Mouse (Mus musculus) ES-Bruce4 (cell line): ENCODE measurements around the gene Taf8. TPM values are rescaled to one million over a fixed set of nuclear protein-coding genes. Genes with fewer than 3 reads are reported as not detected.
"Not testable (repeated sequence)": the region's sequence is repeated elsewhere in the genome, so short reads cannot be mapped to it uniquely, and the experiment has no call there.

ENCODE experiments used
- H3K27ac ChIP-seq: 2 replicates; pipeline ENCODE4 v1.5.1; 2012; ENCODE audit warnings: low read length, inconsistent platforms; ENCODE audit not compliant: insufficient read depth
- H3K27me3 ChIP-seq: 2 replicates; pipeline ENCODE4 v1.6.1; 2012; ENCODE audit warnings: mild to moderate bottlenecking, low read length, inconsistent platforms; ENCODE audit not compliant: control insufficient read depth, poor library complexity, insufficient read depth, severe bottlenecking
- H3K36me3 ChIP-seq: 2 replicates; pipeline ENCODE4 v1.6.1; 2012; ENCODE audit warnings: inconsistent platforms, mild to moderate bottlenecking, low read length, moderate library complexity; ENCODE audit not compliant: control insufficient read depth, poor library complexity, insufficient read depth, severe bottlenecking
- H3K4me1 ChIP-seq: one replicate; pipeline ENCODE4 v1.8.1; 2011; ENCODE audit warnings: low read length; ENCODE audit not compliant: control insufficient read depth, insufficient read depth
- H3K4me3 ChIP-seq: 2 replicates; pipeline ENCODE4 v1.5.1; 2011; ENCODE audit warnings: low read depth, mild to moderate bottlenecking, low read length
- H3K9ac ChIP-seq: 2 replicates; pipeline ENCODE4 v1.6.1; 2012; ENCODE audit warnings: low read depth, mild to moderate bottlenecking, inconsistent platforms; ENCODE audit not compliant: poor library complexity, severe bottlenecking
- H3K9me3 ChIP-seq: replicated peaks from 2 replicates; pipeline ENCODE4 v1.6.1; 2012; ENCODE audit warnings: mild to moderate bottlenecking, low read length, inconsistent platforms; ENCODE audit not compliant: control insufficient read depth, poor library complexity, insufficient read depth, severe bottlenecking
- CTCF ChIP-seq: IDR thresholded peaks from one replicate; pipeline ENCODE4 v1.8.1; 2011; ENCODE audit warnings: low read depth, low read length
- EP300 ChIP-seq: IDR thresholded peaks from 2 replicates; pipeline ENCODE4 v1.6.1; 2011; ENCODE audit warnings: low read depth, low read length; ENCODE audit not compliant: insufficient read depth
- POLR2A ChIP-seq: IDR thresholded peaks from one replicate; pipeline ENCODE4 v1.8.1; 2011; ENCODE audit warnings: low read length; ENCODE audit not compliant: insufficient read depth
- polyA plus RNA-seq: library from polyadenylated mRNA; stranded (reverse); fragments of >200 nt; gene quantifications from 2 replicates; pipeline ENCODE4 v1.2.4, GENCODE M21; 2011; ENCODE audit warnings: low read depth; ENCODE audit not compliant: missing spikeins, insufficient read depth, insufficient read length

Gene Taf8
- polyA plus RNA-seq, 1 experiment: 46.6 TPM

DNA sequence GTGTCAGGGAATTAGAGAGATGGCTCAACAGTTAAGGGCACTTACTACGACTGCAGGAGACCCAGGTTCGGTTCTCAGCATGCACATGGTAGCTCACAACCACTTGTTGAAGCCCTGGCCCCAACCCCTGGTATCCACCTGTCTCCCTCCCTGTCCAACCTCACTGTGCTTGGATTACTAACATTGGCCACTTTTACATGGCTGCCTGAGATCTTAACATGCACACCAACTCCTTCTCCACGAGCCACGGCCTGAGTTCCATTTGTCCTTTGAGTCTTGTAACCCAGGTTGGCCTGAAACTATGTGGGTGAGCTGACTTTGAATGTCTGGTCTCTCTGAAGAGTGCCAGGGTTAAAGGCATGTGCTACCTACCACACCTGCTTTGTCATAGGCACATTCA is 4.6 kb upstream of the Taf8 start:
- Histone ChIP-seq H3K4me1 (peaks cover 10% of the 10 kb centered on the region), H3K27me3 (no peaks in the 10 kb centered on the region), H3K4me3 (no peak overlapping the region), H3K9ac (no peak overlapping the region), H3K9me3 (no peaks in the 10 kb centered on the region), H3K36me3 (no peaks in the 10 kb centered on the region), H3K27ac (no peak overlapping the region)
- no peak for TF ChIP-seq EP300

DNA sequence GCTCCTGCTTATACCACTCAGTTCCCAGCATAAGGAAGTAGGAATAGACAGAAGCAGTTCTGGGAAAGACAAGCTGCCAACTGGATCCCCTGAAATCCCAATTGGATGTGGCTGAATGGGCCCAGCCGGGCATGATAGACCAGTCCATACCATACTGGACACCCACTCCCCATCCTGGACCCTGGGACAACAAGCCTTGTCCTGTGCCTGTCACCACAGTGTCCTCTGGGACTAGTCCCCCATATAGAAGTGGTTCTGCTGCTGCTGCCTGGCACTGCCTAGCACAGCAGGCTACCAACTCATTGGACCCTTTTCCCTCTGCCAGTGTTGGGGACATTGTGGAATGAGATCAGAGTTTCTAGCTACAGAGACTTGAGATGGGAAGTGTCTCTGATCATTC is 4.0 kb upstream of the Taf8 start:
- Histone ChIP-seq H3K9me3 (no peaks in the 10 kb centered on the region), H3K27ac (no peak overlapping the region), H3K4me3 (no peak overlapping the region), H3K9ac (no peak overlapping the region), H3K27me3 (no peaks in the 10 kb centered on the region), H3K36me3 (peaks cover 2% of the 10 kb centered on the region), H3K4me1 (peaks cover 10% of the 10 kb centered on the region)
- TF ChIP-seq POLR2A: no peak
- TF ChIP-seq EP300: no peak
- no peak for TF ChIP-seq CTCF

DNA sequence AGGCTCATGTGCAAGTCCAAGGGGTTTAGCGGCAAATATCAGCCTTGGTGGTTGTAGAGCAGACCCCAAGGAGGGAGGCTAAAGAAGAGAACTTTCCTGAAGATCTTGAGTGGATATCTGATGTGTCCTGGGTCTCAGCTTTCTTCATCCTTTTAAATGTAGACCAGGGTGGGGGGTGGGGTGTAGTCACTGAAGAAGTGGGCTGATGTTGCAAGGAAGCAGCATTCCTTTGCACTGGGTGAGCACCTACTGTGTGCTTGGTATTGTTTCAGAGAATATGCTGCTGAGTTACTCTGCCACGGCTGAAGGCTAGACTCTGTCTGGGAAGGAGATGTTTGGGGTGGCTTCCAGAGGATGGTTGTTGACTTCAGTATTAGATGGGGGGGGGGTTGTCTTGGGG is 3.5 kb upstream of the Taf8 start:
- H3K4me1 ChIP-seq: peaks cover 10% of the 10 kb centered on the region
- H3K4me3 ChIP-seq: peak overlapping the region; percentile 58
- H3K27me3 ChIP-seq: no peaks in the 10 kb centered on the region
- peak overlapping the region; percentile 93 for H3K27ac ChIP-seq
- peak overlapping the region; percentile 51; the same call in 1 of the 2 replicates for H3K9ac ChIP-seq
- peaks cover 7% of the 10 kb centered on the region for H3K36me3 ChIP-seq
- TF ChIP-seq POLR2A: no peak
- no peak for TF ChIP-seq CTCF
- no peak for TF ChIP-seq EP300
- no peaks in the 10 kb centered on the region for H3K9me3 ChIP-seq

DNA sequence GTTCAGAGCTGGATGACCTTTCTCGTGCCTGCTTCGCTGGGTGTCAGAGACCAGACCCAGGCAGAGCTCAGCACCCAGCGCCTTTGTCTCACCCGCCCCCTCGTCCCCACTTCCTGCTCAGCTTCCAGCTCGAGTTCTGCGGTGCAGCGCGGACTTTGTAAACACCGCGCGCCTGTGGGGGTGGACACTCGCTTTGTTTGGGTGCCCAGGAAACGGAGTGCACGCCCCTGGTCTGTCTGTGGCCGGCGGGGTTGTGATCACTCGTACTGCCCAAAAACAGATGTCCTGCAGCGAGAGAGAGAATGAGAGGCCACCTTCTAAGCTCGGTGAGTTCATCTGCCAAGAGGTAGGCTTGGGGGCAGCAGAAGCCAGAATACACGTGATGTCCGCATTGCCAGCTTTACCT is 2.9 kb upstream of the Taf8 start, which contains the start of gene Ccnd3:
TSS of gene Ccnd3 (plus strand) at position 111 of the 406 bp plus-strand sequence.
- Histone ChIP-seq H3K4me3 (peak within 1 kb of the TSS; percentile 58), H3K36me3 (peaks cover 12% of the 10 kb centered on the region), H3K4me1 (peaks cover 10% of the 10 kb centered on the region), H3K9ac (peak within 1 kb of the TSS; percentile 51), H3K27me3 (no peaks in the 10 kb centered on the region), H3K9me3 (no peaks in the 10 kb centered on the region), H3K27ac (peak within 1 kb of the TSS; percentile 93)
- TF ChIP-seq EP300 (0 out of 2 replicates have a peak, but pooled peaks have one; percentile 5), POLR2A (no peak), CTCF (no peak)

DNA sequence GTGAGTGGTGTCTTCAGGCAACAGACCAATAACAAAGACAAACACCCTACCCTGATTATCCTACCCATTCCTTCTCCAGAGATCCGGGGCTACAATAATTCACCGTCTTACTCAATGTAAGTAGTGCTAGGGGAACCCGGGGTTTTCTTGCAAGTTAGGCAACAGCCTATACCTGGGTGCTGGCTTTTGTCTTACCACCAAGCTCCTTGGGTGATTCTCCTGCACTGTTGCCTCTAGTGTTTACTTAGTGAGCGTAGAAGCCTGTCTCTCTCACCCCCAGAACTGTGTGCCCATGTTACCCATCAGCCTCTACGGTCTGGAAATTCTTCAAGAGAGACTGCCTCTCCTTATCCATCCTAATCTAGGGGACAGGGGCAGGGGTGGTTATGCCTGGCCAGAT is 2.1 kb upstream of the Taf8 start:
- Histone ChIP-seq H3K27me3 (no peaks in the 10 kb centered on the region), H3K9me3 (no peaks in the 10 kb centered on the region), H3K9ac (peak overlapping the region; percentile 51; the same call in 1 of the 2 replicates), H3K27ac (peak overlapping the region; percentile 93), H3K4me3 (peak overlapping the region; percentile 58), H3K4me1 (peaks cover 6% of the 10 kb centered on the region), H3K36me3 (peaks cover 16% of the 10 kb centered on the region)
- TF ChIP-seq EP300: no peak
- no peak for TF ChIP-seq CTCF
- TF ChIP-seq POLR2A: no peak

DNA sequence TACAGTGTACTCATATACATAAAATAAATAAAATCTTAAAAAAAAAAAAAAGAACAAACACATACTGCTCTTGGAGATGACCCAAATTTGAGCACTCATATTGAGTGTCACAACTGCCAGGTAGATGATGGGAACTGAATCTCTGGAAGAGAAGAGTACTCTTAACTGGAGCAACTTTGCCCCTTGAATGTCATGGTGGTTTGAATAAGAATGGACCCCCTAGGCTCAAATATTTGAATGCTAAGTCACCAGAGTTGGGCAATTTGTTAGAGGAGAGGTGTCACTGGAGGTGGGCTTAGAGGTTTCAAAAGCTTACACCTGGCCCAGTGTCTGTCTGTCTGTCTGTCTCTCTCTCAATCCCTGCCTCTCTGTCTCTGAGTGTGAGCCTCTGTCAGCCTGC is 1.6 kb upstream of the Taf8 start:
- no peak overlapping the region for H3K4me3 ChIP-seq
- H3K27ac ChIP-seq: peak overlapping the region; percentile 93
- H3K36me3 ChIP-seq: peaks cover 22% of the 10 kb centered on the region
- peaks cover 6% of the 10 kb centered on the region for H3K4me1 ChIP-seq
- no peak for TF ChIP-seq POLR2A
- peak; percentile 71; the same call in 1 of the 2 replicates for TF ChIP-seq EP300
- no peak for TF ChIP-seq CTCF
- no peaks in the 10 kb centered on the region for H3K9me3 ChIP-seq
- H3K9ac ChIP-seq: 0 out of 2 replicates have a peak overlapping the region, but pooled peaks have one; percentile 51
- no peaks in the 10 kb centered on the region for H3K27me3 ChIP-seq

DNA sequence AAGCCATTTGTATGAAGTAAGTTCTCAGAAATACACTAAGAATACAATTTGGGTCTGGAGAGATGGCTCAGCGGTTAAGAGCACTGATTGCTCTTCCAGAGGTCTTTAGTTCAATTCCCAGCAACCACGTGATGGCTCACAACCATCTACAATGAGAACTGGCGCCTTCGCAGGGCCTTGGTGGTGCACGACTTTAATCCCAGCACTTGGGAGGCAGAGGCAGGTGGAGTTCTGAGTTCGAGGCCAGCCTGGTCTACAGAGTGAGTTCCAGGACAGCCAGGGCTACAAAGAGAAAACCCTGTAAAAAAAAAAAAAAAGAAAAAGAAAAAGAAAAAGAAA is 584 bp upstream of the Taf8 start:
- H3K9me3 ChIP-seq, H3K4me3 ChIP-seq, H3K27me3 ChIP-seq, H3K4me1 ChIP-seq: not testable (repeated sequence)
- H3K9ac ChIP-seq: peak overlapping the region; percentile 71
- peaks cover 30% of the 10 kb centered on the region for H3K36me3 ChIP-seq
- peak overlapping the region; percentile 87 for H3K27ac ChIP-seq
